Mouse (Mus musculus): ENCODE measurements at regions not wholly inside any gene's neighbourhood (a gene's known extent, or its start where the extent isn't known, plus 50 kb on each side); places are given as distances from the start of the nearest gene placed in this dataset.

GRCm38 (mm10) chr17:44337253-44337652 lies 148.9 kb downstream of the Clic5 start:
- TF ChIP-seq CTCF (IDR thresholded peaks at IDR 0.05; ENCODE audit: control insufficient read depth, insufficient read depth, low read length) (no peak), POLR2A (IDR thresholded peaks at IDR 0.05; ENCODE audit: borderline replicate concordance, control insufficient read depth, low read depth, low read length) (no peak)
